Mouse (Mus musculus): Measurements from ENCODE around the gene Hist1h4f.
"Not testable (repeated sequence)": the region's sequence is repeated elsewhere in the genome, so short reads cannot be mapped to it uniquely, and the experiment has no call there.

GRCm38 (mm10) chr13:23561883-23562659, 10.6 kb upstream of the Hist1h4f start, which contains the start of gene Hist1h3e:
- TF ChIP-seq POLR2A (IDR thresholded peaks at IDR 0.05; ENCODE audit: insufficient read depth, low read depth, low read length), result peak; percentile 95
- not testable (repeated sequence) for TF ChIP-seq CTCF (IDR thresholded peaks at IDR 0.05)

All from heart, adult 2 months (tissue).